Mouse (Mus musculus): Measurements from ENCODE around the gene Olfr263.

DNA sequence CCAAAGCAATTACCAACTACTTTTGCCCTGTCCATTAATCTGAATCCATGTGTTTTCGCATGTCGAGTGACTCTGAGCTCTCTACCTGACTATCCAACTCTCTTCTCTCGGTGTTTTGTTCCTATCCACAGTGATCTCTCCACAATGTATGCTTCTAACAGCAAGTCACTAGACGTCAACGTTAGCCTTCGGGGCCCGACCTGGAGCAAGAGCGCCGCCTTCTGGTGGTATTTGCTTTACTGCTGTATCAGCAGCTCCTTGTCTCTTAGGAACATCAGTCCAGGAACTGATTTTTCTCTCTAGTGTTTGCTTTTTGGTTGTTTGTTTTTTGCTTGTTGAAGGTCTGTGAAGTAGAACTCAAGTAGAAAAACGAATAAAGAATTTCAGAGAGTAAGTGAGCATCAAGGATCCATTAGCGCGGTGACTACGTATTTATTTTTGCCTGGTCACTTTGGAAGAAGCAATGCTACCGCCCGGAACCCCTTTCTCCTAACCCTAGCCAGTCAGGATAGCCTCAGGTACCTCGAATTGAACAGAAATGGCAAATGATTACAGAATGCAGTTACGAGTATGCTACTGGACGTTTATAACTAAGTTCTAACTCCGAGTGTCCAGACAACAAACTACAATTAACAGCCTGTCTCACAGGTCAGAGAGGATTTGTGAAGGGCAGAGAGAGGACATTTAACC is 29.5 kb downstream of the Olfr263 start:
- peak; percentile 91 for TF ChIP-seq CTCF (IDR thresholded peaks at IDR 0.05; ENCODE audit: extremely low read depth, insufficient read length, insufficient replicate concordance, low read depth, low read length)
- TF ChIP-seq POLR2A (IDR thresholded peaks at IDR 0.05; ENCODE audit: low read depth, low read length), result no peak

Data from small intestine, adult 2 months (tissue).